Mouse (Mus musculus): Measurements from ENCODE around the gene Bmf.

GRCm38 (mm10) chr2:118597673-118598568 lies 48.4 kb upstream of the Bmf start, which contains the start of gene Bub1b:
- TF ChIP-seq CTCF (IDR thresholded peaks at IDR 0.05; ENCODE audit: borderline replicate concordance, insufficient read depth, low read length) (no peak), POLR2A (IDR thresholded peaks at IDR 0.05; ENCODE audit: low read depth, low read length) (peak; percentile 55; the same call in 1 of the 2 replicates)

All from embryonic fibroblast, embryonic 13.5 days (primary cell).